Mouse (Mus musculus) midbrain, postnatal 0 days (tissue): ENCODE measurements around the gene Gm11213. TPM values are rescaled to one million over a fixed set of nuclear protein-coding genes. Genes with fewer than 3 reads are reported as not detected.

Experiments
- ATAC-seq: fragments of 200-750 bp; cut with Nextera tagmentation; 2 replicates; pipeline ENCODE4 v1.8.0; 2017; ENCODE audit warnings: moderate number of reproducible peaks, mild to moderate bottlenecking, moderate TSS enrichment, moderate library complexity; ENCODE audit not compliant: low FRiP score
- DNase-seq: peaks from one replicate; pipeline ENCODE4 v3.0.0-alpha.2; 2015; ENCODE audit warnings: low spot score
- H3K27ac ChIP-seq: fragments of 300-500 bp; sonication (generic); 2 replicates; pipeline ENCODE4 v1.5.1; 2014; ENCODE audit warnings: low read depth, mild to moderate bottlenecking, low read length, mixed read lengths
- H3K27me3 ChIP-seq: fragments of 300-500 bp; sonication (generic); 2 replicates; pipeline ENCODE4 v1.6.1; 2014; ENCODE audit warnings: low read length, control low read depth, mixed read lengths; ENCODE audit not compliant: insufficient read depth
- H3K36me3 ChIP-seq: fragments of 300-500 bp; sonication (generic); 2 replicates; pipeline ENCODE4 v1.6.1; 2014; ENCODE audit warnings: low read length, control low read depth, mixed read lengths; ENCODE audit not compliant: insufficient read depth
- H3K4me1 ChIP-seq: fragments of 300-500 bp; sonication (generic); 2 replicates; pipeline ENCODE4 v1.6.1; 2014; ENCODE audit warnings: mild to moderate bottlenecking, control low read depth, antibody characterized with exemption, low read length, mixed read lengths; ENCODE audit not compliant: insufficient read depth
- H3K4me2 ChIP-seq: fragments of 300-500 bp; sonication (generic); 2 replicates; pipeline ENCODE4 v1.6.1; 2014; ENCODE audit warnings: low read depth, mild to moderate bottlenecking, low read length, mixed read lengths; ENCODE audit not compliant: poor library complexity, severe bottlenecking
- H3K4me3 ChIP-seq: fragments of 300-500 bp; sonication (generic); 2 replicates; pipeline ENCODE4 v1.5.1; 2014; ENCODE audit warnings: low read depth, mild to moderate bottlenecking, low read length, moderate library complexity
- H3K9ac ChIP-seq: fragments of 300-500 bp; sonication (generic); replicated peaks from 2 replicates; pipeline ENCODE4 v1.6.1; 2014; ENCODE audit warnings: mild to moderate bottlenecking, low read length, moderate library complexity, mixed read lengths; ENCODE audit not compliant: poor library complexity, severe bottlenecking
- H3K9me3 ChIP-seq: fragments of 300-500 bp; sonication (generic); 2 replicates; pipeline ENCODE4 v1.6.1; 2016; ENCODE audit warnings: low read length, control low read depth
- CTCF ChIP-seq: IDR thresholded peaks from 2 replicates; pipeline ENCODE4 v1.5.1; 2016; ENCODE audit warnings: antibody characterized with exemption, mild to moderate bottlenecking
- WGBS: fragments of 180-500 bp; shearing (Covaris S2); extraction: QIAGEN DNeasy Blood & Tissue Kit; methylation state at CpG from one replicate; pipeline ENCODE4 v1.1.7; 2014; 5-methylcytosine and 5-hydroxymethylcytosine counted together
- polyA plus RNA-seq: library from polyadenylated mRNA; unstranded; fragments of >200 nt; fragmentation: Nextera tagmentation; extraction: Ambion mirVana; gene quantifications from 2 replicates; pipeline ENCODE4 v1.2.1, GENCODE M21; 2015
- total RNA-seq: library from RNA; depleted of rRNA; stranded (reverse); fragments of >200 nt; gene quantifications from 2 replicates; pipeline ENCODE4 v1.2.3, GENCODE M21; 2014

The Gm11213 gene
- total and polyA plus RNA-seq, 2 experiments from 2014 or later, result not detected

DNA sequence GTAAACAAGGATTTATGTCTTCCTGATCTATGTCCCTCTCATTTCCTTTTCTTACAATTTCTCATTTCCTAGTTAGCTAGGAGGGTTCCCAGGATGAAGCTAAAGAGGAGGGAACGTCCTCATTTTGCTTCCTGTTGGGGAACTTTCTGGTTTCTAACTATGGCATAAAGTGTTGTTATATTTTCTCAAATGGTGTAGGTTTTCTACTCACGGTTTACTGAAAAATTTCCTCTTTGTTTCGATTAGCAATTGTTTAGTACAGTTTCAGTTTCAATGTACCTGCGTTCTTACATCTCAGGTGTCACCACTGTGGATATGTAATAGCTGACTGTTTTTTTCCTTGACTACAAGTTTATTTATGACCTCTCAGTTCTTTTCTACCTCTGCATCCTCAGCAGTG lies 14.5 kb downstream of the Gm11213 start:
- 86% methylated on average over 4 of the region's 4 CpGs for WGBS
- Histone ChIP-seq H3K27me3 (no peaks in the 10 kb centered on the region), H3K4me3 (no peak overlapping the region), H3K27ac (no peak overlapping the region), H3K9me3 (no peaks in the 10 kb centered on the region), H3K4me1 (no peaks in the 10 kb centered on the region), H3K9ac (no peak overlapping the region), H3K36me3 (no peaks in the 10 kb centered on the region), H3K4me2 (no peak overlapping the region)
- DNase-seq (no peak), ATAC-seq (no peak)
- no peak for TF ChIP-seq CTCF

DNA sequence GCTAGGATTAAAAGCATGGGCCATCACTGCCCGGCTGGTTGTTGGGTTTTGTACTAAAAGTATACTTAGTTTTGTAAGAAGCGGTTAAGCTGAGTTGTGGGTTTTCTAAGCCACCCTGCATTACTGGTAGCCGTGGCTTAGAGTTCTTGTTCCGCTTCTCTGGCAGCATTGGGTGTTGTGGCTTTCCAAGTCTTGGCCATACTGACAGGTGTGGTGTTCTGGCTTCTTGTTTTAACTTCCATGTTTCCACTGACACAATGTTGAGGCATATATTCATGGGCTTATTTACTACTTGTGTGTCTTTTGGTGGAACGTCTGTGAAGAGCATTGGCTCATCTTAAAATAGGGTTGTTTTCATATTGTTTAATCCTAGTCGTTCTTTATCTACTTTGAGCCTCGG lies 15.1 kb downstream of the Gm11213 start:
- no peaks in the 10 kb centered on the region for H3K9me3 ChIP-seq
- no peak for ATAC-seq
- 88% methylated on average over 7 of the region's 7 CpGs for WGBS

GRCm38 (mm10) chr4:63586240-63586639 lies 18.8 kb downstream of the Gm11213 start:
- no peaks in the 10 kb centered on the region for H3K9me3 ChIP-seq
- no peak overlapping the region for H3K4me3 ChIP-seq
- 83% methylated on average over 2 of the region's 2 CpGs for WGBS
- H3K4me2 ChIP-seq, result no peak overlapping the region
- H3K27me3 ChIP-seq, result no peaks in the 10 kb centered on the region
- TF ChIP-seq CTCF, result no peak
- H3K27ac ChIP-seq, result no peak overlapping the region
- H3K4me1 ChIP-seq, result no peaks in the 10 kb centered on the region
- no peak overlapping the region for H3K9ac ChIP-seq
- DNase-seq, result no peak
- ATAC-seq, result no peak
- no peaks in the 10 kb centered on the region for H3K36me3 ChIP-seq

More for the DNA sequence above, 15.1 kb downstream of the Gm11213 start:
- Histone ChIP-seq H3K36me3 (no peaks in the 10 kb centered on the region), H3K4me3 (no peak overlapping the region), H3K27me3 (no peaks in the 10 kb centered on the region), H3K27ac (no peak overlapping the region), H3K9ac (no peak overlapping the region), H3K4me2 (no peak overlapping the region), H3K4me1 (no peaks in the 10 kb centered on the region)
- DNase-seq, result no peak
- no peak for TF ChIP-seq CTCF

DNA sequence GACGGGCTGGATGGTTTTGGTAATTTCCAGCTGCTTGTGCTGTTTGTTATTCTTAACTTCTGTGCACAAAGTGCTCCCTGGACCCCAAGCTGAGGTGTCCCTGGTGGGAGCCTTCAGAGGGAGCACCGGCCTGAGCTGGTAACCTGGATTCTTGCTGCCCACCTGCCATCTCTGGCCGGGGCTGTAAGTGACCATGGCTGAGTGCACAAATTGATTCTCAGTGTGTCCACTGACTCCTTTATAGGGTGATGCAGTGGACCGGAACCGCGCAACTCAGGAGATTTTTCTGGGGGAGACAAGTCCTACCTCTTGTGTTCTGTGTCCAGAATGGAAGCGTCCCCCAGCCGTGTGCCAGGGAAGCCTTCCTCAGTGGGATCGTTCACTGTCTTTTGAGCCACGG lies 19.8 kb downstream of the Gm11213 start:
- Histone ChIP-seq H3K36me3 (no peaks in the 10 kb centered on the region), H3K4me2 (no peak overlapping the region), H3K9ac (no peak overlapping the region), H3K27ac (no peak overlapping the region), H3K4me1 (peaks cover 3% of the 10 kb centered on the region; the same call in 1 of the 2 replicates), H3K4me3 (no peak overlapping the region), H3K9me3 (no peaks in the 10 kb centered on the region), H3K27me3 (no peaks in the 10 kb centered on the region)
- no peak for ATAC-seq
- TF ChIP-seq CTCF, result no peak
- DNase-seq, result no peak
- WGBS, result 78% methylated on average over 10 of the region's 10 CpGs

GRCm38 (mm10) chr4:63582580-63582979 lies 22.5 kb downstream of the Gm11213 start:
- Histone ChIP-seq H3K4me1 (peaks cover 11% of the 10 kb centered on the region; the same call in 1 of the 2 replicates), H3K9me3 (no peaks in the 10 kb centered on the region), H3K36me3 (no peaks in the 10 kb centered on the region), H3K4me3 (no peak overlapping the region), H3K9ac (no peak overlapping the region), H3K27me3 (no peaks in the 10 kb centered on the region), H3K4me2 (no peak overlapping the region), H3K27ac (no peak overlapping the region)
- no peak for ATAC-seq
- 68% methylated on average over 5 of the region's 5 CpGs for WGBS
- no peak for DNase-seq
- no peak for TF ChIP-seq CTCF

DNA sequence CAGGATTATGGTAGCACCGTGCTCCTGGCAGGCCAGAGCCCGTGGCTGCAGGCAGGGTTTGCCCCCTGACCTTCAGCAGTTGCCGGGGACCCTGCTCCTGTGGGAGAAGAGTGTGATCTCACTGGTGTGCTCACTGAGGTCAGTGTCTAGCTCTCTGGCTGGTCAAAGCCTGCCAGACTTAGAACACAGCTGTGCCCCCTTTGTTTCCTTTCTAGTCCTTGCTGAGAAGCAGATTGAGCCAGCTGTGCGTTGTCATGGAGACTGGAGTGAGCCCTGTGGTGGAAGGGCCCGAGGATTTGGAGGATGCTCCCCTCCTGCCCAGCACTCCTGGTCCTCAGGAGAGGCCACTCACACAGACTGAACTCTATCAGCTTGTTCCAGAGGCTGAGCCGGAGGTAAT lies 25.0 kb downstream of the Gm11213 start:
- Histone ChIP-seq H3K9ac (no peak overlapping the region), H3K4me3 (no peak overlapping the region), H3K27me3 (no peaks in the 10 kb centered on the region), H3K27ac (peak overlapping the region; percentile 38; the same call in 1 of the 2 replicates), H3K9me3 (no peaks in the 10 kb centered on the region), H3K36me3 (no peaks in the 10 kb centered on the region), H3K4me1 (peaks cover 11% of the 10 kb centered on the region; the same call in 1 of the 2 replicates), H3K4me2 (no peak overlapping the region)
- WGBS, result 13% methylated on average over 6 of the region's 6 CpGs
- ATAC-seq (peak; percentile 84), DNase-seq (peak; percentile 63)
- no peak for TF ChIP-seq CTCF
